Mouse (Mus musculus) adipose tissue, adult 10 weeks (tissue): ENCODE results near the gene Zscan4-ps2. TPM values are rescaled to one million over a fixed set of nuclear protein-coding genes. Genes with fewer than 3 reads are reported as not detected.

ENCODE experiments used
- polyA plus RNA-seq: library from polyadenylated mRNA; stranded (reverse); fragments of 350-450 nt; fragmentation: Illumina TruSeq; extraction: RNeasy Lipid Tissue Mini Kit (QIAGEN cat#74804); gene quantifications from one replicate; pipeline ENCODE4 v1.2.3, GENCODE M21; 2014; ENCODE audit warnings: low read depth, low replicate concordance

Zscan4-ps2 gene
- polyA plus RNA-seq: not detected

GRCm38 (mm10) chr7:11514010-11514409 lies at the start of gene Zscan4-ps2:
Gene Zscan4-ps2, plus strand, starts transcription at chr7:11514310.

Other genes with a start within 250 kb of the Zscan4-ps2 start
- not detected for gene Zscan4e, start 203.6 kb upstream of the Zscan4-ps2 start, polyA plus RNA-seq
- gene Zscan4f, start 116.4 kb upstream of the Zscan4-ps2 start, polyA plus RNA-seq: not detected
- not detected for gene Zscan4-ps3, start 95.0 kb downstream of the Zscan4-ps2 start, polyA plus RNA-seq
- not detected for gene Vmn1r72, start 165.8 kb downstream of the Zscan4-ps2 start, polyA plus RNA-seq
- not detected for gene Vmn1r73, start 216.0 kb downstream of the Zscan4-ps2 start, polyA plus RNA-seq